Mouse (Mus musculus) midbrain, postnatal 0 days (tissue): Measurements from ENCODE around the gene Clpb. TPM values are rescaled to one million over a fixed set of nuclear protein-coding genes. Genes with fewer than 3 reads are reported as not detected.
A peak's percentile ranks its signal among the peaks of the same experiment; 100 is the strongest.

Experiments
- ATAC-seq: fragments of 200-750 bp; cut with Nextera tagmentation; 2 replicates; pipeline ENCODE4 v1.8.0; 2017; ENCODE audit warnings: moderate number of reproducible peaks, mild to moderate bottlenecking, moderate TSS enrichment, moderate library complexity; ENCODE audit not compliant: low FRiP score
- DNase-seq: peaks from one replicate; pipeline ENCODE4 v3.0.0-alpha.2; 2015; ENCODE audit warnings: low spot score
- H3K27ac ChIP-seq: fragments of 300-500 bp; sonication (generic); 2 replicates; pipeline ENCODE4 v1.5.1; 2014; ENCODE audit warnings: low read depth, mild to moderate bottlenecking, low read length, mixed read lengths
- H3K27me3 ChIP-seq: fragments of 300-500 bp; sonication (generic); 2 replicates; pipeline ENCODE4 v1.6.1; 2014; ENCODE audit warnings: low read length, control low read depth, mixed read lengths; ENCODE audit not compliant: insufficient read depth
- H3K36me3 ChIP-seq: fragments of 300-500 bp; sonication (generic); 2 replicates; pipeline ENCODE4 v1.6.1; 2014; ENCODE audit warnings: low read length, control low read depth, mixed read lengths; ENCODE audit not compliant: insufficient read depth
- H3K4me1 ChIP-seq: fragments of 300-500 bp; sonication (generic); 2 replicates; pipeline ENCODE4 v1.6.1; 2014; ENCODE audit warnings: mild to moderate bottlenecking, control low read depth, antibody characterized with exemption, low read length, mixed read lengths; ENCODE audit not compliant: insufficient read depth
- H3K4me2 ChIP-seq: fragments of 300-500 bp; sonication (generic); 2 replicates; pipeline ENCODE4 v1.6.1; 2014; ENCODE audit warnings: low read depth, mild to moderate bottlenecking, low read length, mixed read lengths; ENCODE audit not compliant: poor library complexity, severe bottlenecking
- H3K4me3 ChIP-seq: fragments of 300-500 bp; sonication (generic); 2 replicates; pipeline ENCODE4 v1.5.1; 2014; ENCODE audit warnings: low read depth, mild to moderate bottlenecking, low read length, moderate library complexity
- H3K9ac ChIP-seq: fragments of 300-500 bp; sonication (generic); replicated peaks from 2 replicates; pipeline ENCODE4 v1.6.1; 2014; ENCODE audit warnings: mild to moderate bottlenecking, low read length, moderate library complexity, mixed read lengths; ENCODE audit not compliant: poor library complexity, severe bottlenecking
- H3K9me3 ChIP-seq: fragments of 300-500 bp; sonication (generic); 2 replicates; pipeline ENCODE4 v1.6.1; 2016; ENCODE audit warnings: low read length, control low read depth
- CTCF ChIP-seq: IDR thresholded peaks from 2 replicates; pipeline ENCODE4 v1.5.1; 2016; ENCODE audit warnings: antibody characterized with exemption, mild to moderate bottlenecking
- WGBS: fragments of 180-500 bp; shearing (Covaris S2); extraction: QIAGEN DNeasy Blood & Tissue Kit; methylation state at CpG from one replicate; pipeline ENCODE4 v1.1.7; 2014; 5-methylcytosine and 5-hydroxymethylcytosine counted together
- polyA plus RNA-seq: library from polyadenylated mRNA; unstranded; fragments of >200 nt; fragmentation: Nextera tagmentation; extraction: Ambion mirVana; gene quantifications from 2 replicates; pipeline ENCODE4 v1.2.1, GENCODE M21; 2015
- total RNA-seq: library from RNA; depleted of rRNA; stranded (reverse); fragments of >200 nt; gene quantifications from 2 replicates; pipeline ENCODE4 v1.2.3, GENCODE M21; 2014

Gene Clpb
- total and polyA plus RNA-seq, 2 experiments from 2014 or later, result 33.4 to 39.7 TPM

DNA sequence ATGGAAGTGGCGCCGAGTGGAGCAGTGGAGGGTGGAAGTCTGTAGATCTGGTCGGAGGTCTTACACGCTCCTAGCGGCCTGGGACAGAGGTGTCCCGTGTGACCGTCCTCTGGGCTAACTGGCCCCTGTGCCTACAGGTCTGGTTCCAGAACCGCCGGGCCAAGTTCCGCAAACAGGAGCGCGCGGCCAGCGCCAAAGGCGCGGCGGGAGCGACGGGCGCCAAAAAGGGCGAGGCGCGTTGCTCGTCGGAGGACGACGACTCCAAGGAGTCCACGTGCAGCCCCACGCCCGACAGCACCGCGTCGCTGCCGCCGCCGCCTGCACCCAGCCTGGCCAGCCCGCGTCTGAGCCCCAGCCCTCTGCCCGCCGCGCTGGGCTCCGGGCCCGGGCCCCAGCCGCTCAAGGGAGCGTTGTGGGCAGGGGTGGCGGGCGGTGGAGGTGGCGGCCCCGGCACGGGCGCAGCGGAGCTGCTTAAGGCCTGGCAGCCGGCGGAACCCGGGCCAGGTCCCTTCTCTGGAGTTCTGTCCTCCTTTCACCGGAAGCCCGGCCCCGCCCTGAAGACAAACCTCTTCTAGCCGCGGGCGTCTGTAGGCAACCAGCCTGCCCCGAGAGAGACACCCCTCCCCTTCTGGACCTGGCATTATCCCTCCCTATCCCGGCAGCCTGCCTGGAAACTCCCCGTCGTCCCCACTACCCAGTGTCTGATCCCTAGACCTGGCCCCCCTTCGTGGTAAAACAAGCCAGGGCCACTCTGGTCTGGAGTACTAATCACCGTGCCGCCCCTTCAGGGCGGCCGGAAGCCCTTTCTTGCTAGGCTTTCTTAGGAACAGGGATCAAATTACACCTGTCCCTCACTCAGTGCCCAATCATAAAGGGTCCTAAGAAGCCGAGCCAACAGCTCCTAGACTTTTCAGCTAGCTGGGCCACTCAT lies 158.4 kb downstream of the Clpb start:
- Histone ChIP-seq H3K9me3 (no peaks in the 10 kb centered on the region), H3K4me1 (no peaks in the 10 kb centered on the region), H3K27me3 (peaks cover 62% of the 10 kb centered on the region), H3K4me2 (peak overlapping the region; percentile 48), H3K36me3 (no peaks in the 10 kb centered on the region), H3K27ac (no peak overlapping the region), H3K9ac (0 out of 2 replicates have a peak overlapping the region, but pooled peaks have one; percentile 19), H3K4me3 (peak overlapping the region; percentile 31)
- ATAC-seq, result peak; percentile 52; the same call in 1 of the 2 replicates
- TF ChIP-seq CTCF, result no peak
- peak; percentile 40 for DNase-seq
- under 1% methylated on average over 59 of the region's 71 CpGs for WGBS

- TF ChIP-seq CTCF, result peak; percentile 55
- Histone ChIP-seq H3K9me3 (no peaks in the 10 kb centered on the region), H3K9ac (no peak overlapping the region), H3K4me3 (no peak overlapping the region), H3K4me1 (no peaks in the 10 kb centered on the region), H3K36me3 (no peaks in the 10 kb centered on the region; the same call in 1 of the 2 replicates), H3K27ac (no peak overlapping the region), H3K4me2 (no peak overlapping the region), H3K27me3 (peaks cover 50% of the 10 kb centered on the region)
- 37% methylated on average over 31 of the region's 32 CpGs for WGBS
- DNase-seq, result peak; percentile 28
- ATAC-seq, result no peak
Measured at GRCm38 (mm10) chr7:101822836-101823757, 159.7 kb downstream of the Clpb start.

GRCm38 (mm10) chr7:101823758-101824630 lies 160.6 kb downstream of the Clpb start:
- H3K9ac ChIP-seq, result no peak overlapping the region
- no peak overlapping the region for H3K4me3 ChIP-seq
- WGBS, result 88% methylated on average over 18 of the region's 18 CpGs
- no peaks in the 10 kb centered on the region for H3K4me1 ChIP-seq
- no peak overlapping the region for H3K27ac ChIP-seq
- no peak overlapping the region for H3K4me2 ChIP-seq
- H3K36me3 ChIP-seq, result no peaks in the 10 kb centered on the region; the same call in 1 of the 2 replicates
- no peak for TF ChIP-seq CTCF
- H3K9me3 ChIP-seq, result no peaks in the 10 kb centered on the region
- DNase-seq, result no peak
- no peak for ATAC-seq
- H3K27me3 ChIP-seq, result peaks cover 41% of the 10 kb centered on the region

DNA sequence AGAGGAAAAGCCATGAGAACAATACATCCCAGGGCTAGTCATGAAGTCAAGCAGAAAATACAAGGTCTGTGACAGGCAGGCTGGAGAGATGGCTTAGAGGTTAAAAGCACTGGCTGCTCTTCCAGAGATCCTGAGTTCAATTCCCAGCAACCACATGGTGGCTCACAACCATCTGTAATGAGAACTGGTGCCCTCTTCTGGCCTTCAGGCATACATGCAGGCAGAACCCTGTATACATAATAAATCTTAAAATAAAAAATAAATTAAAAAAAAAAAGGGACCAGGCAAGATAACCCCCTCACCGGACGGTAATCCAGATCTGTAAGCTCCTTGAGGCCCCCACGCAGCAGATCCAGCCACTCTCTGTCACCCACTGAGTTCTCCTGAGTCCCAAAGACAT lies 166.9 kb downstream of the Clpb start:
- whole genome bisulfite sequencing, result 97% methylated on average over 3 of the region's 3 CpGs
- H3K36me3 ChIP-seq, result peaks cover 6% of the 10 kb centered on the region
- H3K4me1 ChIP-seq, result 0 out of 2 replicates have a peak, but pooled peaks cover 3% of the 10 kb centered on the region
- H3K27ac ChIP-seq, result no peak overlapping the region
- H3K4me3 ChIP-seq, result no peak overlapping the region
- no peaks in the 10 kb centered on the region for H3K27me3 ChIP-seq
- ATAC-seq, result no peak
- no peak overlapping the region for H3K9ac ChIP-seq
- no peak for DNase-seq
- TF ChIP-seq CTCF, result peak; percentile 10; the same call in 1 of the 2 replicates
- H3K9me3 ChIP-seq, result no peaks in the 10 kb centered on the region
- no peak overlapping the region for H3K4me2 ChIP-seq

DNA sequence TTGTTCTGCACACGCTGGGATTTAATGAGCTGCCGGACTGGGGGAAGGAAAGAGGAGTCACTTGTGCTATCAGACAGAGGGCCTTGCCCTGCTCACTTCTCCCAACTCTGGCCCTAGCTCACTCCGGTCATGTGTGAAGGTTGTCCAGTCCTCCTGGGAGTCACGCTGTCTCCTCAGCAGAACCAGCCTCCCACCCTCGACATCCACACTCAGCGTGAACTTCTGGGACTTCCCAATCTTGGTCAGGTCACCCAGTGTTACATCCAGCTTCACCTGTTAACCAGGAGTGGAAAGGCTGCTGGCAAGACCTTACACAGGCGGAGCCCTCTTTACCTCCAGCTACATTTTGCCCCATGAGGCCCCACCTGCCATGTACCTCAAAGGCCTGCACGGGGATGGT lies 168.0 kb downstream of the Clpb start:
- 0 out of 2 replicates have a peak, but pooled peaks cover under 1% of the 10 kb centered on the region for H3K27me3 ChIP-seq
- DNase-seq (no peak), ATAC-seq (no peak)
- TF ChIP-seq CTCF, result no peak
- no peak overlapping the region for H3K4me3 ChIP-seq
- H3K4me2 ChIP-seq, result no peak overlapping the region
- 98% methylated on average over 8 of the region's 8 CpGs for WGBS
- no peaks in the 10 kb centered on the region for H3K9me3 ChIP-seq
- H3K4me1 ChIP-seq, result 0 out of 2 replicates have a peak, but pooled peaks cover 3% of the 10 kb centered on the region
- H3K27ac ChIP-seq, result no peak overlapping the region
- peaks cover 6% of the 10 kb centered on the region for H3K36me3 ChIP-seq
- H3K9ac ChIP-seq, result no peak overlapping the region
